Mouse (Mus musculus) myocyte (in vitro differentiated cells): ENCODE results near the gene Ccdc181. TPM values are rescaled to one million over a fixed set of nuclear protein-coding genes. Genes with fewer than 3 reads are reported as not detected.

Experiments used
- H3K27me3 ChIP-seq: one replicate; pipeline ENCODE4 v1.6.1; 2011; ENCODE audit not compliant: control insufficient read depth, insufficient read depth, insufficient read length
- H3K36me3 ChIP-seq: one replicate; pipeline ENCODE4 v1.6.1; 2011; ENCODE audit not compliant: control insufficient read depth, insufficient read depth
- H3K4me2 ChIP-seq: one replicate; pipeline ENCODE4 v1.6.1; 2011; ENCODE audit warnings: low read depth, control low read depth
- H3K4me3 ChIP-seq: one replicate; pipeline ENCODE4 v1.5.1; 2011; ENCODE audit warnings: mild to moderate bottlenecking, control low read depth, moderate library complexity
- H3K79me2 ChIP-seq: one replicate; pipeline ENCODE4 v1.6.1; 2011; ENCODE audit not compliant: control insufficient read depth, insufficient read depth
- H3ac ChIP-seq: one replicate; pipeline ENCODE4 v1.6.1; 2011; ENCODE audit not compliant: control insufficient read depth, insufficient read length
- CEBPB ChIP-seq: IDR thresholded peaks from 2 replicates; pipeline ENCODE4 v1.6.1; 2011; ENCODE audit warnings: mild to moderate bottlenecking, moderate library complexity; ENCODE audit not compliant: poor library complexity, insufficient read depth, severe bottlenecking
- E2F4 ChIP-seq: IDR thresholded peaks from one replicate; pipeline ENCODE4 v1.6.1; 2011; ENCODE audit warnings: mild to moderate bottlenecking, control low read depth, moderate library complexity; ENCODE audit not compliant: insufficient read depth
- MAX ChIP-seq: IDR thresholded peaks from one replicate; pipeline ENCODE4 v1.6.1; 2011; ENCODE audit warnings: low read depth, mild to moderate bottlenecking, control low read depth
- MYOD1 ChIP-seq, 3 experiments: IDR thresholded peaks; one replicate each; pipeline ENCODE4 v1.6.1; 2011; ENCODE audit warnings: control low read depth in 2 of 3, low read depth in 2 of 3, mild to moderate bottlenecking in 2 of 3, moderate library complexity in 1 of 3; ENCODE audit not compliant: insufficient read length in 2 of 3, control insufficient read depth in 1 of 3
- MYOG ChIP-seq, 3 experiments: IDR thresholded peaks; one replicate each; pipeline ENCODE4 v1.6.1; 2011; ENCODE audit warnings: control low read depth in 2 of 3, low read depth in 2 of 3, mild to moderate bottlenecking in 2 of 3; ENCODE audit not compliant: insufficient read length in 2 of 3, control insufficient read depth in 1 of 3, insufficient read depth in 1 of 3
- POLR2A ChIP-seq: IDR thresholded peaks from one replicate; pipeline ENCODE4 v1.6.1; 2011; ENCODE audit warnings: low read depth, mild to moderate bottlenecking, control low read depth, moderate library complexity; ENCODE audit not compliant: insufficient read length
- POLR2AphosphoS2 ChIP-seq: IDR thresholded peaks from one replicate; pipeline ENCODE4 v1.6.1; 2011; ENCODE audit warnings: low read depth, control low read depth; ENCODE audit not compliant: insufficient read length
- REST ChIP-seq: IDR thresholded peaks from one replicate; pipeline ENCODE4 v1.6.1; 2011; ENCODE audit warnings: mild to moderate bottlenecking, control low read depth, moderate library complexity; ENCODE audit not compliant: insufficient read depth, insufficient read length
- SRF ChIP-seq: IDR thresholded peaks from one replicate; pipeline ENCODE4 v1.6.1; 2011; ENCODE audit warnings: low read depth; ENCODE audit not compliant: control insufficient read depth, insufficient read length
- TCF12 ChIP-seq: IDR thresholded peaks from one replicate; pipeline ENCODE4 v1.6.1; 2011; ENCODE audit warnings: mild to moderate bottlenecking, control low read depth; ENCODE audit not compliant: poor library complexity, insufficient read depth, severe bottlenecking
- TCF3 ChIP-seq: IDR thresholded peaks from one replicate; pipeline ENCODE4 v1.6.1; 2011; ENCODE audit warnings: low read depth, control low read depth; ENCODE audit not compliant: insufficient read length
- USF1 ChIP-seq: IDR thresholded peaks from one replicate; pipeline ENCODE4 v1.6.1; 2011; ENCODE audit warnings: low read depth, mild to moderate bottlenecking, control low read depth, moderate library complexity
- polyA plus RNA-seq: library from polyadenylated mRNA; unstranded; fragments of >200 nt; fragmentation: generic; extraction: Trizol; gene quantifications from one replicate; pipeline ENCODE4 v1.2.1, GENCODE M21; 2012; ENCODE audit warnings: missing spikeins

Gene Ccdc181
- polyA plus RNA-seq, 1 experiment = 4.1 TPM

GRCm38 (mm10) chr1:164296473-164296872 lies 21.1 kb downstream of the Ccdc181 start:
- Histone ChIP-seq H3K4me2 (no peak overlapping the region), H3K4me3 (no peak overlapping the region), H3ac (no peak overlapping the region), H3K27me3 (no peaks in the 10 kb centered on the region), H3K79me2 (no peaks in the 10 kb centered on the region), H3K36me3 (peaks cover 48% of the 10 kb centered on the region)
- no peak for TF ChIP-seq MYOG (IDR thresholded peaks at IDR 0.05; ENCODE audit: control insufficient read depth in 1 of 3, insufficient read depth in 1 of 3, insufficient read length in 2 of 3, low read depth in 2 of 3)
- TF ChIP-seq MYOD1 (IDR thresholded peaks at IDR 0.05; ENCODE audit: control insufficient read depth in 1 of 3, insufficient read length in 2 of 3, low read depth in 2 of 3) = no peak
- no peak for TF ChIP-seq POLR2A
- TF ChIP-seq MAX = no peak
- no peak for TF ChIP-seq E2F4
- no peak for TF ChIP-seq CEBPB
- TF ChIP-seq SRF = no peak

- no peak overlapping the region for H3K4me2 ChIP-seq
- H3K4me3 ChIP-seq = no peak overlapping the region
- no peaks in the 10 kb centered on the region for H3K27me3 ChIP-seq
- no peak overlapping the region for H3ac ChIP-seq
- TF ChIP-seq MAX = no peak
- no peak for TF ChIP-seq REST
- TF ChIP-seq POLR2A = no peak
- TF ChIP-seq POLR2AphosphoS2 = no peak
- TF ChIP-seq TCF12 = no peak
- TF ChIP-seq MYOG (IDR thresholded peaks at IDR 0.05; ENCODE audit: control insufficient read depth in 1 of 3, insufficient read depth in 1 of 3, insufficient read length in 2 of 3, low read depth in 2 of 3) = no peak
- no peak for TF ChIP-seq CEBPB
- TF ChIP-seq TCF3 = no peak
- no peak for TF ChIP-seq USF1
- no peak for TF ChIP-seq MYOD1 (IDR thresholded peaks at IDR 0.05; ENCODE audit: control insufficient read depth in 1 of 3, insufficient read length in 2 of 3, low read depth in 2 of 3)
- TF ChIP-seq E2F4 = no peak
- TF ChIP-seq SRF = no peak
- H3K79me2 ChIP-seq = peaks cover 19% of the 10 kb centered on the region
- peaks cover 37% of the 10 kb centered on the region for H3K36me3 ChIP-seq
Observed at GRCm38 (mm10) chr1:164301949-164302348, 26.6 kb downstream of the Ccdc181 start.

DNA sequence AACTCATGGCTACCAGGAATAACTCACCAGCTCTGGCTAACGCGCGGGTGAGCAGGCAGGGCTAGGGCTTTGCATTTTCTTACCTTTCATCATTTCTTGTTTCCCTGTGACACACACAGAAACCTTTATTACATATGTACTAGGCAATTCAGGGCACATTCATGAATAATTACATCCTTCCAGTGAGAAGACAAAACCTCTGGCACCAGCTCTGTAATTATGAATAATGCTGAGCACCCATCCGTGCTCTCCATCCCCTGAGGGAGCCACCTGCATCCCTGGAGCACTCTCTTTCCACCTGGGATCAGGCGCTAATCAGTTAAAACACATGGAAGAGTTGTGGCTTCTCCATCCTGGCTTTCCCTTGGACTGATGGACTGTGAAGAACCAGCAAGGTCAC lies 28.4 kb downstream of the Ccdc181 start, which contains the start of gene Nme7:
Gene Nme7, plus strand, starts transcription at position 301 of the 400 bp plus-strand sequence.
- no peak within 1 kb of the TSS for H3K4me2 ChIP-seq
- TF ChIP-seq POLR2AphosphoS2 (no peak), MAX (no peak), MYOG (IDR thresholded peaks at IDR 0.05; ENCODE audit: control insufficient read depth in 1 of 3, insufficient read depth in 1 of 3, insufficient read length in 2 of 3, low read depth in 2 of 3) (no peak), REST (no peak), SRF (no peak), E2F4 (no peak), USF1 (no peak), TCF3 (no peak), CEBPB (no peak), POLR2A (no peak), MYOD1 (IDR thresholded peaks at IDR 0.05; ENCODE audit: control insufficient read depth in 1 of 3, insufficient read length in 2 of 3, low read depth in 2 of 3) (no peak), TCF12 (no peak)
- no peak within 1 kb of the TSS for H3ac ChIP-seq
- peaks cover 19% of the 10 kb centered on the region for H3K36me3 ChIP-seq
- H3K4me3 ChIP-seq = no peak within 1 kb of the TSS
- peaks cover 19% of the 10 kb centered on the region for H3K79me2 ChIP-seq
- H3K27me3 ChIP-seq = no peaks in the 10 kb centered on the region

GRCm38 (mm10) chr1:164307124-164307751 lies 31.9 kb downstream of the Ccdc181 start, which contains the start of gene Blzf1:
TSS of gene Blzf1 (minus strand) at chr1:164307489.
- peaks cover 19% of the 10 kb centered on the region for H3K79me2 ChIP-seq
- no peaks in the 10 kb centered on the region for H3K27me3 ChIP-seq
- H3K4me3 ChIP-seq = peak within 1 kb of the TSS; percentile 88
- H3K36me3 ChIP-seq = peaks cover 3% of the 10 kb centered on the region
- H3K4me2 ChIP-seq = peak within 1 kb of the TSS; percentile 75
- H3ac ChIP-seq = peak within 1 kb of the TSS; percentile 39
- TF ChIP-seq SRF (no peak), TCF3 (no peak), REST (no peak), POLR2AphosphoS2 (peak; percentile 66), POLR2A (peak; percentile 73), CEBPB (0 out of 2 replicates have a peak, but pooled peaks have one; percentile 27), TCF12 (no peak), USF1 (no peak), E2F4 (peak; percentile 81), MYOG (IDR thresholded peaks at IDR 0.05; ENCODE audit: control insufficient read depth in 1 of 3, insufficient read depth in 1 of 3, insufficient read length in 2 of 3, low read depth in 2 of 3) (no peak), MAX (no peak)

GRCm38 (mm10) chr1:164307922-164308321 lies 32.5 kb downstream of the Ccdc181 start:
- Histone ChIP-seq H3K79me2 (peaks cover 19% of the 10 kb centered on the region), H3K4me2 (peak overlapping the region; percentile 75), H3K4me3 (peak overlapping the region; percentile 88), H3K36me3 (no peaks in the 10 kb centered on the region), H3ac (no peak overlapping the region), H3K27me3 (no peaks in the 10 kb centered on the region)
- TF ChIP-seq SRF (no peak), POLR2AphosphoS2 (no peak), REST (no peak), MYOG (IDR thresholded peaks at IDR 0.05; ENCODE audit: control insufficient read depth in 1 of 3, insufficient read depth in 1 of 3, insufficient read length in 2 of 3, low read depth in 2 of 3) (no peak)
